Mouse (Mus musculus): ENCODE measurements at regions not wholly inside any gene's neighbourhood (a gene's known extent, or its start where the extent isn't known, plus 50 kb on each side); places are given as distances from the start of the nearest gene placed in this dataset.

- TF ChIP-seq FLI1 (IDR thresholded peaks at IDR 0.05; ENCODE audit: low read length) = no peak
- no peak for TF ChIP-seq GATA1 (IDR thresholded peaks at IDR 0.05; ENCODE audit: borderline replicate concordance, low read length)
These were observed 198.2 kb upstream of the Rnd3 start for GRCm38 (mm10) chr2:51347086-51347485.

Data from megakaryocyte, embryonic 14.5 days (primary cell).